ENCODE assay signal across 15 mouse cellular contexts in the genomic region with DNA sequence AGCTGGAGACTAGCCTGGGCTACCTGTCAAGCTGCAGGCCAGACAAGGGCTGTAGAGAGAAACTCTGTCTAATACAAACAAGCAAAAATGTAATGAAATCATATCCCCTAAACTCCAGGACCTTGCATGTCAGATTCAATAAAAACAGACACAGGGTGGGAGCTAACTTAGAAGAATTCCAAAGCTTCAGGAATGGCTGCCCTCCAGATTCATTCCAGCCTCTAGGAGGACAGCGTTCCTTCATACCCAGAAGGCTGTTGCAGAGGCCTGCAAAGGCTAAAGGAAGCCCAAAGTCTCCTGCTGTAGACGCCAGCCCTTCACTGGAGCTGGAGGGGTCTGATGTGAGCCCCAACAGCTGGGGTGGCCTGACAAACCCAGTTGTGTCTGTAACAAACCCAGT.
"Had no signal": no experiment of that assay in that cellular context is flagged by ENCODE, and none has a peak within 500 bp of the region (broad histone marks: within the 10 kb centered on the region; RNA-seq: fewer than 3 reads in every experiment).

No protein-coding gene starts in this region.

- H3K4me2 ChIP-seq: hindbrain, embryonic 15.5 days; limb, embryonic 13.5 days; lung, embryonic 15.5 days; midbrain, embryonic 11.5 days; midbrain, embryonic 15.5 days; neural tube, embryonic 13.5 days had no signal

- H3K9ac ChIP-seq: hindbrain, embryonic 15.5 days; limb, embryonic 13.5 days; lung, embryonic 15.5 days; midbrain, embryonic 15.5 days; neural tube, embryonic 13.5 days had no signal

- H3K4me1 ChIP-seq: hindbrain, embryonic 15.5 days; lung, embryonic 15.5 days; midbrain, embryonic 15.5 days; neural tube, embryonic 13.5 days had no signal

- H3K36me3 ChIP-seq: hindbrain, embryonic 15.5 days; limb, embryonic 13.5 days; lung, embryonic 15.5 days; midbrain, embryonic 15.5 days; neural tube, embryonic 13.5 days had no signal

- DNase-seq: kidney, adult 11 months; left cerebral cortex, postnatal 4 days; lung, postnatal 14 days; right cerebral cortex, adult 18-20 months; right cerebral cortex, postnatal 25 days; thymus, adult 2 months; thymus, postnatal 25 days had no signal

- ATAC-seq: midbrain, embryonic 15.5 days had no signal

- H3K9me3 ChIP-seq: hindbrain, embryonic 15.5 days; limb, embryonic 13.5 days; lung, embryonic 15.5 days; megakaryocyte, embryonic 14.5 days; midbrain, embryonic 15.5 days; neural tube, embryonic 13.5 days had no signal

- H3K4me3 ChIP-seq: hindbrain, embryonic 15.5 days; limb, embryonic 13.5 days; lung, embryonic 15.5 days; megakaryocyte, embryonic 14.5 days; midbrain, embryonic 15.5 days; neural tube, embryonic 13.5 days had no signal

- H3K27ac ChIP-seq: hindbrain, embryonic 15.5 days; limb, embryonic 13.5 days; lung, embryonic 15.5 days; macrophage; midbrain, embryonic 15.5 days; neural tube, embryonic 13.5 days had no signal

- H3K27me3 ChIP-seq: hindbrain, embryonic 15.5 days; megakaryocyte, embryonic 14.5 days; midbrain, embryonic 15.5 days had no signal
